Mouse (Mus musculus) neural tube, embryonic 15.5 days (tissue): ENCODE data around the gene Insrr. TPM values are rescaled to one million over a fixed set of nuclear protein-coding genes. Genes with fewer than 3 reads are reported as not detected.
"Not testable (repeated sequence)": the region's sequence is repeated elsewhere in the genome, so short reads cannot be mapped to it uniquely, and the experiment has no call there.

Experiments used
- ATAC-seq: fragments of 200-750 bp; cut with Nextera tagmentation; 2 replicates; pipeline ENCODE4 v1.8.0; 2017; ENCODE audit warnings: mild to moderate bottlenecking, moderate TSS enrichment, moderate library complexity; ENCODE audit not compliant: low FRiP score
- H3K27ac ChIP-seq: fragments of 300-500 bp; sonication (generic); replicated peaks from 2 replicates; pipeline ENCODE4 v1.5.1; 2015; ENCODE audit warnings: mild to moderate bottlenecking, inconsistent platforms
- H3K27me3 ChIP-seq: fragments of 300-500 bp; sonication (generic); replicated peaks from 2 replicates; pipeline ENCODE4 v1.6.1; 2015; ENCODE audit warnings: inconsistent platforms
- H3K36me3 ChIP-seq: fragments of 300-500 bp; sonication (generic); 2 replicates; pipeline ENCODE4 v1.6.1; 2015; ENCODE audit warnings: inconsistent platforms
- H3K4me1 ChIP-seq: fragments of 300-500 bp; sonication (generic); 2 replicates; pipeline ENCODE4 v1.6.1; 2015; ENCODE audit warnings: inconsistent platforms
- H3K4me2 ChIP-seq: fragments of 300-500 bp; sonication (generic); 2 replicates; pipeline ENCODE4 v1.6.1; 2015; ENCODE audit warnings: inconsistent platforms, mild to moderate bottlenecking, moderate library complexity
- H3K4me3 ChIP-seq: fragments of 300-500 bp; sonication (generic); replicated peaks from 2 replicates; pipeline ENCODE4 v1.5.1; 2015; ENCODE audit warnings: mild to moderate bottlenecking, inconsistent platforms
- H3K9ac ChIP-seq: fragments of 300-500 bp; sonication (generic); replicated peaks from 2 replicates; pipeline ENCODE4 v1.6.1; 2015; ENCODE audit warnings: mild to moderate bottlenecking, inconsistent platforms
- H3K9me3 ChIP-seq: fragments of 300-500 bp; sonication (generic); replicated peaks from 2 replicates; pipeline ENCODE4 v1.6.1; 2016; ENCODE audit warnings: inconsistent platforms
- WGBS: fragments of 180-500 bp; shearing (Covaris S2); methylation state at CpG from one replicate; pipeline ENCODE4 v1.1.7; 2015; ENCODE audit warnings: mixed read lengths; 5-methylcytosine and 5-hydroxymethylcytosine counted together
- polyA plus RNA-seq: library from polyadenylated mRNA; unstranded; fragments of >200 nt; fragmentation: Nextera tagmentation; extraction: Ambion mirVana; gene quantifications from 2 replicates; pipeline ENCODE4 v1.2.1, GENCODE M21; 2015

Insrr gene
- polyA plus RNA-seq, 1 experiment from 2014 or later, result 2.0 TPM

- Histone ChIP-seq H3K4me3 (no peak overlapping the region), H3K4me2 (no peak overlapping the region), H3K4me1 (no peaks in the 10 kb centered on the region), H3K36me3 (no peaks in the 10 kb centered on the region), H3K9me3 (no peaks in the 10 kb centered on the region), H3K9ac (no peak overlapping the region), H3K27ac (no peak overlapping the region), H3K27me3 (no peaks in the 10 kb centered on the region)
- no peak for ATAC-seq
- 2% methylated on average over 4 of the region's 4 CpGs for WGBS
These were observed 41.9 kb downstream of the Insrr start for GRCm38 (mm10) chr3:87838622-87839021.

GRCm38 (mm10) chr3:87840858-87841257 is 44.1 kb downstream of the Insrr start:
- no peaks in the 10 kb centered on the region for H3K36me3 ChIP-seq
- no peak overlapping the region for H3K9ac ChIP-seq
- no peak overlapping the region for H3K27ac ChIP-seq
- H3K4me3 ChIP-seq, result no peak overlapping the region
- no peaks in the 10 kb centered on the region for H3K27me3 ChIP-seq
- no peak for ATAC-seq
- H3K9me3 ChIP-seq, result no peaks in the 10 kb centered on the region
- no peak overlapping the region for H3K4me2 ChIP-seq
- H3K4me1 ChIP-seq, result no peaks in the 10 kb centered on the region

GRCm38 (mm10) chr3:87844981-87845380 is 48.2 kb downstream of the Insrr start:
- Histone ChIP-seq H3K27me3 (no peaks in the 10 kb centered on the region), H3K36me3 (no peaks in the 10 kb centered on the region), H3K4me1 (no peaks in the 10 kb centered on the region), H3K9ac (no peak overlapping the region), H3K4me2 (no peak overlapping the region), H3K27ac (no peak overlapping the region), H3K9me3 (no peaks in the 10 kb centered on the region), H3K4me3 (no peak overlapping the region)
- no peak for ATAC-seq
- WGBS, result 92% methylated on average over 4 of the region's 4 CpGs

GRCm38 (mm10) chr3:87846186-87846585 is 49.4 kb downstream of the Insrr start:
- Histone ChIP-seq H3K36me3 (no peaks in the 10 kb centered on the region), H3K27ac (no peak overlapping the region), H3K4me2 (no peak overlapping the region), H3K27me3 (no peaks in the 10 kb centered on the region), H3K9ac (no peak overlapping the region), H3K4me1 (no peaks in the 10 kb centered on the region), H3K4me3 (no peak overlapping the region), H3K9me3 (no peaks in the 10 kb centered on the region)
- ATAC-seq, result no peak
- 58% methylated on average over 4 of the region's 4 CpGs for WGBS

- no peak within 1 kb of the TSS for H3K27ac ChIP-seq
- no peaks in the 10 kb centered on the region for H3K36me3 ChIP-seq
- no peaks in the 10 kb centered on the region for H3K4me1 ChIP-seq
- ATAC-seq, result no peak
- no peaks in the 10 kb centered on the region for H3K27me3 ChIP-seq
- no peak within 1 kb of the TSS for H3K4me3 ChIP-seq
- no peak within 1 kb of the TSS for H3K4me2 ChIP-seq
- no peaks in the 10 kb centered on the region for H3K9me3 ChIP-seq
- 67% methylated on average over 7 of the region's 7 CpGs for WGBS
- no peak within 1 kb of the TSS for H3K9ac ChIP-seq
These were observed 49.9 kb downstream of the Insrr start, which contains the start of gene Sh2d2a for GRCm38 (mm10) chr3:87846650-87847110. Sh2d2a (plus strand) TSS chr3:87846755.

- Histone ChIP-seq H3K9ac (no peak overlapping the region), H3K4me1 (no peaks in the 10 kb centered on the region), H3K36me3 (no peaks in the 10 kb centered on the region), H3K4me3 (no peak overlapping the region), H3K27me3 (no peaks in the 10 kb centered on the region), H3K4me2 (no peak overlapping the region), H3K9me3 (no peaks in the 10 kb centered on the region), H3K27ac (no peak overlapping the region)
- 79% methylated on average over 5 of the region's 5 CpGs for WGBS
- ATAC-seq, result no peak
These were observed 50.9 kb downstream of the Insrr start for GRCm38 (mm10) chr3:87847680-87848079.

- no peak overlapping the region for H3K27ac ChIP-seq
- no peak overlapping the region for H3K4me3 ChIP-seq
- H3K27me3 ChIP-seq, result no peaks in the 10 kb centered on the region
- H3K9me3 ChIP-seq, result no peaks in the 10 kb centered on the region
- no peak overlapping the region for H3K4me2 ChIP-seq
- H3K9ac ChIP-seq, result no peak overlapping the region
- no peaks in the 10 kb centered on the region for H3K36me3 ChIP-seq
- 0 out of 2 replicates have a peak, but pooled peaks cover 4% of the 10 kb centered on the region for H3K4me1 ChIP-seq
- no peak for ATAC-seq
- 90% methylated on average over 14 of the region's 14 CpGs for WGBS
These were observed 52.4 kb downstream of the Insrr start for GRCm38 (mm10) chr3:87849117-87849516.

GRCm38 (mm10) chr3:87854795-87855568 is 58.2 kb downstream of the Insrr start:
- Histone ChIP-seq H3K9ac (no peak overlapping the region), H3K9me3 (no peaks in the 10 kb centered on the region), H3K4me3 (no peak overlapping the region), H3K36me3 (peaks cover 37% of the 10 kb centered on the region), H3K4me2 (no peak overlapping the region), H3K27ac (0 out of 2 replicates have a peak overlapping the region, but pooled peaks have one; percentile 28), H3K27me3 (no peaks in the 10 kb centered on the region), H3K4me1 (0 out of 2 replicates have a peak, but pooled peaks cover 6% of the 10 kb centered on the region)
- 55% methylated on average over 7 of the region's 7 CpGs for WGBS
- ATAC-seq, result no peak

- 86% methylated on average over 8 of the region's 8 CpGs for WGBS
- no peak overlapping the region for H3K4me2 ChIP-seq
- no peak for ATAC-seq
These were observed 59.2 kb downstream of the Insrr start for GRCm38 (mm10) chr3:87855936-87856335.

GRCm38 (mm10) chr3:87857666-87858065 is 60.9 kb downstream of the Insrr start:
- Histone ChIP-seq H3K9ac (no peak overlapping the region), H3K9me3 (no peaks in the 10 kb centered on the region), H3K27ac (no peak overlapping the region), H3K4me1 (0 out of 2 replicates have a peak, but pooled peaks cover 6% of the 10 kb centered on the region), H3K4me3 (no peak overlapping the region), H3K4me2 (no peak overlapping the region), H3K36me3 (peaks cover 53% of the 10 kb centered on the region), H3K27me3 (no peaks in the 10 kb centered on the region)
- no peak for ATAC-seq
- 94% methylated on average over 8 of the region's 8 CpGs for WGBS

More at GRCm38 (mm10) chr3:87855936-87856335, 59.2 kb downstream of the Insrr start:
- H3K27me3 ChIP-seq, result no peaks in the 10 kb centered on the region
- H3K9ac ChIP-seq, result no peak overlapping the region
- H3K9me3 ChIP-seq, result no peaks in the 10 kb centered on the region
- peaks cover 38% of the 10 kb centered on the region for H3K36me3 ChIP-seq
- H3K4me3 ChIP-seq, result no peak overlapping the region
- H3K4me1 ChIP-seq, result 0 out of 2 replicates have a peak, but pooled peaks cover 6% of the 10 kb centered on the region
- H3K27ac ChIP-seq, result no peak overlapping the region

- Histone ChIP-seq H3K4me1 (no peaks in the 10 kb centered on the region), H3K4me2 (no peak overlapping the region), H3K9me3 (no peaks in the 10 kb centered on the region), H3K27ac (no peak overlapping the region), H3K27me3 (no peaks in the 10 kb centered on the region), H3K36me3 (peaks cover 68% of the 10 kb centered on the region), H3K9ac (no peak overlapping the region), H3K4me3 (no peak overlapping the region)
- WGBS, result 27% methylated on average over 3 of the region's 3 CpGs
- ATAC-seq, result peak; percentile 69; the same call in 1 of the 2 replicates
These were observed 63.1 kb downstream of the Insrr start for GRCm38 (mm10) chr3:87859813-87860212.

GRCm38 (mm10) chr3:87864111-87864510 is 67.4 kb downstream of the Insrr start:
- H3K9ac ChIP-seq, H3K27me3 ChIP-seq, H3K4me3 ChIP-seq, H3K27ac ChIP-seq, ATAC-seq, H3K4me1 ChIP-seq, H3K9me3 ChIP-seq, H3K4me2 ChIP-seq: not testable (repeated sequence)
- 97% methylated on average over 4 of the region's 4 CpGs for WGBS
- peaks cover 77% of the 10 kb centered on the region for H3K36me3 ChIP-seq
